Mouse (Mus musculus) ovary, adult 10 weeks (tissue): Measurements from ENCODE around the gene Gm49325. TPM values are rescaled to one million over a fixed set of nuclear protein-coding genes. Genes with fewer than 3 reads are reported as not detected.

Experiments used
- polyA plus RNA-seq: library from polyadenylated mRNA; stranded (reverse); fragments of 350-450 nt; fragmentation: Illumina TruSeq; extraction: RNeasy Lipid Tissue Mini Kit (QIAGEN cat#74804); gene quantifications from one replicate; pipeline ENCODE4 v1.2.3, GENCODE M21; 2014

Gene Gm49325
- 1.9 TPM for polyA plus RNA-seq

GRCm38 (mm10) chr10:77605908-77606826 is at the start of gene Gm49325, which contains the start of gene Sumo3:
TSS of gene Gm49325 (plus strand) at chr10:77606197.
TSS of gene Sumo3 (plus strand) at chr10:77606097.

DNA sequence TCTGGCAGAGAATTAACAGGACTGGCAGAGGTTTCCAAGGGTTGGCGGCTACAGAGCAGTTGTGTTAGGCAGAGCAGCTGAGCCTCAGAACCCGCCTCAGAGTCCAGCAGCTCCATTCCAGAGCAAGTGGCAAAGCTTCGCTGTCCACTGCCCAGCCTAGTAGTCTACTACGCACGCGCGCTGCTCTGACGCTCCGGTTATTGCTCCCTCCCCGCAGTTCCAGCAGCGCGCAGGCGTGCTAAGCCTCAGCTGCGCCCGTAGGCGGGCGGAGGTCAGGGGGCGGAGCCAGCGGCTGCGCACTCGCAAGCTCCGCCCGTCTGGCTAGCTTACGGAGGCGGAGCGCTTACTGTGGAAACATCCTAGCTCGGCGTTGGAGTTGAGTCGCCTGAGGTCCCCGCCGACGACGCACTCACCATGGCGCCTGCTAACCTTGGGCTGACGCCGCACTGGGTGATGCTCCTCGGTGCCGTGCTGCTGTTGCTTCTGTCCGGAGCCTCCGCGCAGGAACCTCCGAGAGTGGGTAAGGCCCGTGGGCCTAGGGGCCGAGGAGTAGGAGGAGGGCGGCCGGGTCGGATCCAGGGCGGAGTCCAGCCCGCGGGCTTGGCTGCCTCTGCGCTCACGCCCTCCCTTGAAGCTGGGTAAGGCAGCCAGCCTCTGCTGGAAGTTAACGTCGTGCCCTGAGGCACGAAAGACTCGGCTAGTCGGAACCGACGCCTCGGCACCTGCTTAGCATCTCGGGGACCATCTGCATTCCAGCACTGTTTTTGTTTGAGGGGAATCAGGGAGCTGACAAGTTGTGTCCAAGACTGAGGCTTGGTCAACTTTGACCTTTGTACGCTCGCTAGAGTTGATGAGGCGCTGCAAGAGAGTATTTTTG is 24.4 kb upstream of the Gm49325 start, which contains the start of gene Pttg1ip:
Pttg1ip (plus strand) TSS at position 313 of the 877 bp plus-strand sequence.

GRCm38 (mm10) chr10:77622055-77622988 is 16.3 kb downstream of the Gm49325 start, which contains the start of gene Ube2g2:
TSS of gene Ube2g2 (plus strand) at chr10:77622275.

DNA sequence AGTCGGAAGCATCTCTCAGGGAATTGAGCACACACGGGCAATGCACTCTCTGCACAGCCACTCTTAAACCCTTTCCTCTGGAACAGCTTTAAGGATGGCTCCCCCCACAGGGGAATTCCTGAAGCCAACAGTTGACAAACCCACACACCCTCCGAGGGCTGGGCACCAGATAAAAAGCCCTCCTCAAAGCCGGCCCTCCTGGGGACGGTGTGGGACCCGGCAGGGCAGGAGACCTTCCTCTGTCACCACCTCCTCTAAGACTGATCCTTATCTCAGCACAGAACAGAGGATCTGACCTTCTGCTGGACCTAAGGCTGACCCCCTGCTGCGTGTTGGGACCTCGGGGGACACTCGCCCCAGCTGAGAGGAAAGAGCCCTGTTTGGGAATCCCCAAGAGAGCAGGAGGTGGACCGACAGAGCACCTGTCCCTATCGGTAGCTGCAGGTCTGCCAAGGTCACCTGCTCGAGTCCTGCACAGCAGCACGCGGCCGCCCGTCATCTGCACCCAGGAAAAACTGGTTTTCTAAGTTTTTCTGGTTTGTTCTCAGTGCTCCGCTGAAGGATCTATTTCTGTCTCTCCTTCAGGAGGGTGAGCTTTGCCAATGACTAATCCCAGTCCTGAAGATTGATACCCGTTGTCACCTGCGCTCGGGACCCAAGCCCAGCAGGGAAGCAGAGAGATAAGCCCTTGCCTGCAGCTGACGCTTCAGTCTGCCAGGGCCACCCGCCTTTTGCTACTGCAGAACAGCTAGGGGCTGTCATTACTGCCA is 80.1 kb downstream of the Gm49325 start, which contains the start of gene Tspear:
Tspear (plus strand) TSS at position 675 of the 770 bp plus-strand sequence.

GRCm38 (mm10) chr10:77690356-77690807 is 84.4 kb downstream of the Gm49325 start, which contains the start of gene Gm19402:
TSS of gene Gm19402 (minus strand) at chr10:77690757.

Other genes starting within 250 kb of the Gm49325 start
- 6.6 TPM for gene Adarb1, start 187.9 kb upstream of the Gm49325 start, polyA plus RNA-seq
- 0.68 TPM for gene Fam207a, start 90.4 kb upstream of the Gm49325 start, polyA plus RNA-seq
- gene Itgb2, start 75.9 kb upstream of the Gm49325 start, polyA plus RNA-seq, result 3.1 TPM
- gene Pttg1ip, start 24.5 kb upstream of the Gm49325 start, polyA plus RNA-seq, result 132 TPM
- 91.3 TPM for gene Sumo3, start 100 bp upstream of the Gm49325 start, polyA plus RNA-seq
- 6.0 TPM for gene Ube2g2, start 16.1 kb downstream of the Gm49325 start, polyA plus RNA-seq
- gene Tspear, start 80.4 kb downstream of the Gm49325 start, polyA plus RNA-seq, result not detected
- not detected for gene Gm19402, start 84.6 kb downstream of the Gm49325 start, polyA plus RNA-seq
- not detected for gene Gm9508, start 91.0 kb downstream of the Gm49325 start, polyA plus RNA-seq
- not detected for gene Gm10272, start 100.4 kb downstream of the Gm49325 start, polyA plus RNA-seq
- not detected for gene Gm10024, start 105.3 kb downstream of the Gm49325 start, polyA plus RNA-seq
- gene Gm10142, start 109.6 kb downstream of the Gm49325 start, polyA plus RNA-seq, result not detected
- not detected for gene Krtap12-1, start 114.4 kb downstream of the Gm49325 start, polyA plus RNA-seq
- not detected for gene Gm10100, start 120.3 kb downstream of the Gm49325 start, polyA plus RNA-seq
- not detected for gene Gm18596, start 136.4 kb downstream of the Gm49325 start, polyA plus RNA-seq
- gene Gm9736, start 145.2 kb downstream of the Gm49325 start, polyA plus RNA-seq, result not detected
- gene Gm3233, start 153.5 kb downstream of the Gm49325 start, polyA plus RNA-seq, result not detected
- not detected for gene Gm3238, start 165.1 kb downstream of the Gm49325 start, polyA plus RNA-seq
- not detected for gene Gm7138, start 170.7 kb downstream of the Gm49325 start, polyA plus RNA-seq
- gene Gm3250, start 176.3 kb downstream of the Gm49325 start, polyA plus RNA-seq, result not detected
- gene Gm7137, start 182.0 kb downstream of the Gm49325 start, polyA plus RNA-seq, result not detected
- not detected for gene Gm9639, start 188.9 kb downstream of the Gm49325 start, polyA plus RNA-seq
- not detected for gene Gm19668, start 192.9 kb downstream of the Gm49325 start, polyA plus RNA-seq
- gene Gm9507, start 205.6 kb downstream of the Gm49325 start, polyA plus RNA-seq, result not detected
- gene Gm2696, start 208.5 kb downstream of the Gm49325 start, polyA plus RNA-seq, result not detected
- not detected for gene Krtap10-4, start 220.9 kb downstream of the Gm49325 start, polyA plus RNA-seq
- gene Krtap10-10, start 229.8 kb downstream of the Gm49325 start, polyA plus RNA-seq, result not detected
- gene Gm36176, start 240.6 kb downstream of the Gm49325 start, polyA plus RNA-seq, result not detected
- not detected for gene Gm10318, start 246.7 kb downstream of the Gm49325 start, polyA plus RNA-seq